Mouse (Mus musculus) stomach, postnatal 0 days (tissue): ENCODE measurements at regions not wholly inside any gene's neighbourhood (a gene's known extent, or its start where the extent isn't known, plus 50 kb on each side); places are given as distances from the start of the nearest gene placed in this dataset.

Experiments
- CTCF ChIP-seq: IDR thresholded peaks from 2 replicates; pipeline ENCODE4 v1.5.1; 2016; ENCODE audit warnings: antibody characterized with exemption, low read depth, mild to moderate bottlenecking, moderate library complexity
- EP300 ChIP-seq: optimal IDR thresholded peaks from 2 replicates; pipeline ENCODE3; 2016; ENCODE audit warnings: antibody characterized with exemption

DNA sequence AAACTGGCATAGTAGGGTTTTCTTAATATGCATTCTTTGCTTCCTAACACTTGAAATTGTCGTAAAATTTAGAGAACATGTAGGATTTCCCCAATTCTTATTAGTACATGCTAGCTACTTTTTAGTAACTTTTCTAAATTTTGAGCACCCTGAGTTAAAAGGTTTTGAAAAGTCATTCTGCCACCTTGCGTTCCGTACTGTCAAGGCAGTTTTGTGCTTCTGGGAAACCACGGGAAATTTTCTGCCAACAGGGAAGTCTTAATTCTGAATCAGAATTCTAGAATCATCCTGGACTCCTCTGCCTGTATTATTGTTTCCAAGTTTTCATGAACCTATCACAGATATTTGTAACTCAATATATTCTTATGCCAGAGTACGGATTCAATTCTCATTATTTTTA, 472.4 kb upstream of the N6amt1 start:
- TF ChIP-seq CTCF, result peak; percentile 37
- TF ChIP-seq EP300, result no peak
